Mouse (Mus musculus) midbrain, embryonic 16.5 days (tissue): ENCODE measurements around the gene Scg3. TPM values are rescaled to one million over a fixed set of nuclear protein-coding genes. Genes with fewer than 3 reads are reported as not detected.

ENCODE experiments used
- ATAC-seq: fragments of 200-750 bp; cut with Nextera tagmentation; 2 replicates; pipeline ENCODE4 v1.8.0; 2017; ENCODE audit warnings: moderate TSS enrichment
- H3K27ac ChIP-seq: fragments of 300-500 bp; sonication (generic); 2 replicates; pipeline ENCODE4 v1.5.1; 2014; ENCODE audit warnings: mild to moderate bottlenecking, low read length, mixed read lengths
- H3K27me3 ChIP-seq: fragments of 300-500 bp; sonication (generic); 2 replicates; pipeline ENCODE4 v1.6.1; 2014; ENCODE audit warnings: low read depth, low read length, mixed read lengths; ENCODE audit not compliant: control insufficient read depth, insufficient read depth
- H3K36me3 ChIP-seq: fragments of 300-500 bp; sonication (generic); 2 replicates; pipeline ENCODE4 v1.6.1; 2014; ENCODE audit warnings: mild to moderate bottlenecking, low read length, moderate library complexity, mixed read lengths; ENCODE audit not compliant: control insufficient read depth, insufficient read depth
- H3K4me1 ChIP-seq: fragments of 300-500 bp; sonication (generic); 2 replicates; pipeline ENCODE4 v1.6.1; 2014; ENCODE audit warnings: mild to moderate bottlenecking, low read length, mixed read lengths; ENCODE audit not compliant: control insufficient read depth, insufficient read depth
- H3K4me2 ChIP-seq: fragments of 300-500 bp; sonication (generic); 2 replicates; pipeline ENCODE4 v1.6.1; 2014; ENCODE audit warnings: mild to moderate bottlenecking, low read length, mixed read lengths
- H3K4me3 ChIP-seq: fragments of 300-500 bp; sonication (generic); 2 replicates; pipeline ENCODE4 v1.5.1; 2014; ENCODE audit warnings: low read depth, mild to moderate bottlenecking, low read length, moderate library complexity, mixed read lengths
- H3K9ac ChIP-seq: fragments of 300-500 bp; sonication (generic); 2 replicates; pipeline ENCODE4 v1.6.1; 2014; ENCODE audit warnings: low read depth, low read length, mixed read lengths
- H3K9me3 ChIP-seq: fragments of 300-500 bp; sonication (generic); replicated peaks from 2 replicates; pipeline ENCODE4 v1.6.1; 2014; ENCODE audit warnings: mild to moderate bottlenecking, low read length, mixed read lengths; ENCODE audit not compliant: control insufficient read depth, poor library complexity, severe bottlenecking
- WGBS: fragments of 180-500 bp; shearing (Covaris S2); extraction: QIAGEN DNeasy Blood & Tissue Kit; methylation state at CpG from one replicate; pipeline ENCODE4 v1.1.7; 2014; 5-methylcytosine and 5-hydroxymethylcytosine counted together
- polyA plus RNA-seq: library from polyadenylated mRNA; unstranded; fragments of >200 nt; fragmentation: Nextera tagmentation; extraction: Ambion mirVana; gene quantifications from 2 replicates; pipeline ENCODE4 v1.2.1, GENCODE M21; 2015

The Scg3 gene
- polyA plus RNA-seq, 1 experiment from 2014 or later: 134 TPM

DNA sequence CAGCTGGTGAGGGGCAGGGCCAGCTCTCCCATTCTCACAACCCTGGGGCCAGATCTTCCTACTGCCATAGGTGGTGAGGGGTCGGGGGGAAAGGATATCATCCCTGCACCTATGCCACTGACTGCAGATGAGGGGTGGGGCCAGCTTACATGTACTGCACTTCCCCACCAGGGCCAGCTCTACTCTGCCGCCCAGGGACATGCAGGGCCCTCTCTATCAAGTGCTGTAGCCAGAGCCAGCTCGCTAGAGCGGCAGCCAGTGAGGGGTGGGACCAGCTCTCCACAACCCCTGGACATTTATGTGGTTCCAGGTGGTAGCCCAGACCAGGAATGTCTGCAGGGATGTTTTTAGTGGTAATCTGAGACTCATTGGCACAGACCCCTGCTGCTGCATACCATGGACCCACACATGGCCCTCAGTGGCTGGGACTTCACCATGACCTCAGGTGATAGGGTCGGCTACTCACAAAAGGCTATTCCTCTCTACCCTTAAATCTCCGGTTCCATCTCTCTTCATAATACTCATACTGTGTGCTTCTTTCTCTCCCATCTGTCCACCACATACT, 64.9 kb downstream of the Scg3 start:
- no peak overlapping the region for H3K4me3 ChIP-seq
- 0 out of 2 replicates have a peak, but pooled peaks have one; percentile 14 for ATAC-seq
- WGBS: 87% methylated on average over 6 of the region's 6 CpGs

GRCm38 (mm10) chr9:75616560-75616959, 67.3 kb downstream of the Scg3 start:
- no peak overlapping the region for H3K9ac ChIP-seq
- no peaks in the 10 kb centered on the region for H3K36me3 ChIP-seq
- H3K4me1 ChIP-seq: no peaks in the 10 kb centered on the region
- no peak overlapping the region for H3K4me3 ChIP-seq
- WGBS: 71% methylated on average over 3 of the region's 3 CpGs
- H3K4me2 ChIP-seq: no peak overlapping the region
- H3K27me3 ChIP-seq: no peaks in the 10 kb centered on the region
- H3K9me3 ChIP-seq: no peaks in the 10 kb centered on the region
- no peak overlapping the region for H3K27ac ChIP-seq
- ATAC-seq: no peak

More for the DNA sequence above, 64.9 kb downstream of the Scg3 start:
- Histone ChIP-seq H3K27me3 (no peaks in the 10 kb centered on the region; the same call in 1 of the 2 replicates), H3K9me3 (no peaks in the 10 kb centered on the region), H3K9ac (no peak overlapping the region), H3K4me1 (no peaks in the 10 kb centered on the region), H3K4me2 (no peak overlapping the region), H3K36me3 (no peaks in the 10 kb centered on the region), H3K27ac (no peak overlapping the region)

DNA sequence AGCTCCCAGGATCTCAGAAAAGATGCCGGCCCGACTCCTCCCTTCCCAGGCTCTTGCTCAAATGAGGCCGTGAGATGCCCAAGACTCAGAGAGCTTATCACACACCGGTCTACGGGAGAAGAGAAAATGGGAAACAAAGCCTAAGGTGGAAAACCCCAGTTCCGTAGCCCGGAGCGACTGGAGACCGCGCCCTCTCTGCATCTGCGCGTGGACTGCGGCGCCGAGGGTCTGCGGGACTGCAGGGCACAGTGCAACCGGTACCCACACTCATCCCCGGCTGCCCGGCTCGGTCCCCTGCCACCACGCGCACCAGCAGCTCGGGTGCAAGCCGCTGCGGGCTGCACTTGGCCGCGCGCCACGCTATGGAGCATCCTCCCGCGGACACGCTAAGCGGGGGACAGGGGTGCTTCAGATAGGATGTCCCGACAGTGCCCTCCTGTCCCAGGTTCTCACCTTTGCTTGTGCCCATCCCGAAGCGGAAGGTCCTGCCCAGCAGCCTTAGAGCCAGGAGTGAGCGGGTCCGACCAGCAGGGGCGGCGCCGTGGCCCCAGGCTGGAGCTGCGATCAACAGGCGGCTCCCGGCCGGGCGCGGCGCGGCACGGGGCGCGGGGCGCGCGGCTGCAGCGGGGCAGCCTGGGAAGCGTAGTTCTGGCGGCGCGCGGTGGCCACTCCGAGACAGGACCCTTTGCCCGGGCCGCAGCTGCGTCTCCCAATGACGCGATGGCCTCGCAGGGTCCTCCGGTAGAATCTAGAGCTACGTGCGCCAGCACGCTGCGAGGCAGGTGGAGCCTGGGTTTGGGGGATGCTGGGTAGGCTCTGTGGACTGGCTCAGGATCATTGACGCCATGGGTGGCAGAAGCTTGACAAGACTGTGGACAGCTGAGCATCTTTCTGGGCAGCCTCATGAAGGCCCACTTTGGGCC, 73.0 kb downstream of the Scg3 start, which contains the start of gene Tmod2:
Gene Tmod2 (minus strand): TSS at position 755 of the 923 bp plus-strand sequence.
- Histone ChIP-seq H3K9me3 (no peaks in the 10 kb centered on the region), H3K27me3 (no peaks in the 10 kb centered on the region), H3K9ac (peak within 1 kb of the TSS; percentile 92), H3K36me3 (no peaks in the 10 kb centered on the region), H3K4me2 (peak within 1 kb of the TSS; percentile 60), H3K4me3 (peak within 1 kb of the TSS; percentile 94), H3K4me1 (peaks cover 15% of the 10 kb centered on the region), H3K27ac (peak within 1 kb of the TSS; percentile 88)
- under 1% methylated on average over 64 of the region's 74 CpGs for WGBS
- ATAC-seq: peak; percentile 93

GRCm38 (mm10) chr9:75609965-75610364, 73.9 kb downstream of the Scg3 start:
- H3K36me3 ChIP-seq: peaks cover 1% of the 10 kb centered on the region; the same call in 1 of the 2 replicates
- no peaks in the 10 kb centered on the region for H3K27me3 ChIP-seq
- peak overlapping the region; percentile 60 for H3K4me2 ChIP-seq
- H3K4me1 ChIP-seq: peaks cover 15% of the 10 kb centered on the region
- H3K9ac ChIP-seq: peak overlapping the region; percentile 92
- peak overlapping the region; percentile 94 for H3K4me3 ChIP-seq
- H3K27ac ChIP-seq: peak overlapping the region; percentile 88
- ATAC-seq: no peak
- no peaks in the 10 kb centered on the region for H3K9me3 ChIP-seq
- 3% methylated on average over 16 of the region's 16 CpGs for WGBS

DNA sequence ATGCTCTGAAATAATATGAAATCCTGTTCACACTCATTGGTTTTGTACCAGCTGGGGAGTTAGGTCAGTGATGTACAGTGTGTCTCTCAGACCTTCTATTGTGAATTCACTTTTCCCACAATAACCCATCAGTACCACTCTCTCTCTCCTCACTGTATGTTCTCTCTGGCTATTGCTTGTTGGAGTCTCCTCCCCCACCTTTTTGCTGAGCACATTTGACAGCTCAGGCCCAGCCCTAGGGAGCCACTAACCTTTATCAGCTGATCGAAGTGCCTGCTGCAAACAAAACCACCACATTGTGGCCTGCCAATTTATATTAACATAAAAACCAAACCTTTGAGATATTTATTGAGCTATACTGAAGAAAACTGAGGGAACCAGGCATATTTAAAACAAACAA, 74.4 kb downstream of the Scg3 start:
- Histone ChIP-seq H3K4me3 (peak overlapping the region; percentile 94), H3K9ac (peak overlapping the region; percentile 92), H3K4me1 (peaks cover 15% of the 10 kb centered on the region), H3K4me2 (peak overlapping the region; percentile 60), H3K36me3 (peaks cover 6% of the 10 kb centered on the region), H3K27me3 (no peaks in the 10 kb centered on the region), H3K9me3 (peaks cover 3% of the 10 kb centered on the region; the same call in 1 of the 2 replicates), H3K27ac (peak overlapping the region; percentile 88)
- peak; percentile 25; the same call in 1 of the 2 replicates for ATAC-seq
- WGBS: 14% methylated on average over 1 of the region's 1 CpGs

GRCm38 (mm10) chr9:75607496-75607895, 76.4 kb downstream of the Scg3 start:
- Histone ChIP-seq H3K4me1 (peaks cover 15% of the 10 kb centered on the region), H3K9ac (no peak overlapping the region), H3K36me3 (peaks cover 9% of the 10 kb centered on the region), H3K4me2 (no peak overlapping the region), H3K27me3 (no peaks in the 10 kb centered on the region), H3K4me3 (no peak overlapping the region), H3K9me3 (peaks cover 4% of the 10 kb centered on the region; the same call in 1 of the 2 replicates), H3K27ac (no peak overlapping the region)
- ATAC-seq: no peak
- WGBS: 95% methylated on average over 4 of the region's 4 CpGs

DNA sequence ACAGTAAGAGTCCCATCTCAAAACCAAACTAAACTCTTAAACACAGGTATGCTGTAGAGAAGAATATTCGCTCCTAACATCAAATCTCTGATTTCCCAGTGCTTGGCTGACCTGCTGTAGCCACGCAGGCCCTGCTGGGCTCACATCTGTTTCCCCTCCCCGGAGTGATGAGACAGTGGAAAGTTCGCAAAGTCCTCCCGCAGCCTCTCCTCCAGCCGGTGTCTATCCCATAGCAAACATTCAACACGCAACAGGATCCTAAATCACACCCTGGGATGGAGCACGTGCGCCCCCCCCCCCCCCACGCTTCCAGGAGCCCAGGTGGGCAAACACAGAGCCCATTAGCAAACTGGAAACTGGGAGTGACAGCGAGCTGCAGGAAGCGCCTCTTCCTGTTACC, 82.3 kb downstream of the Scg3 start:
- H3K27me3 ChIP-seq: no peaks in the 10 kb centered on the region
- H3K4me1 ChIP-seq: peaks cover 8% of the 10 kb centered on the region
- H3K9me3 ChIP-seq: peaks cover 4% of the 10 kb centered on the region; the same call in 1 of the 2 replicates
- no peak overlapping the region for H3K27ac ChIP-seq
- no peak overlapping the region for H3K9ac ChIP-seq
- ATAC-seq: no peak
- 71% methylated on average over 12 of the region's 12 CpGs for WGBS
- H3K36me3 ChIP-seq: peaks cover 12% of the 10 kb centered on the region
- no peak overlapping the region for H3K4me3 ChIP-seq
- H3K4me2 ChIP-seq: no peak overlapping the region

DNA sequence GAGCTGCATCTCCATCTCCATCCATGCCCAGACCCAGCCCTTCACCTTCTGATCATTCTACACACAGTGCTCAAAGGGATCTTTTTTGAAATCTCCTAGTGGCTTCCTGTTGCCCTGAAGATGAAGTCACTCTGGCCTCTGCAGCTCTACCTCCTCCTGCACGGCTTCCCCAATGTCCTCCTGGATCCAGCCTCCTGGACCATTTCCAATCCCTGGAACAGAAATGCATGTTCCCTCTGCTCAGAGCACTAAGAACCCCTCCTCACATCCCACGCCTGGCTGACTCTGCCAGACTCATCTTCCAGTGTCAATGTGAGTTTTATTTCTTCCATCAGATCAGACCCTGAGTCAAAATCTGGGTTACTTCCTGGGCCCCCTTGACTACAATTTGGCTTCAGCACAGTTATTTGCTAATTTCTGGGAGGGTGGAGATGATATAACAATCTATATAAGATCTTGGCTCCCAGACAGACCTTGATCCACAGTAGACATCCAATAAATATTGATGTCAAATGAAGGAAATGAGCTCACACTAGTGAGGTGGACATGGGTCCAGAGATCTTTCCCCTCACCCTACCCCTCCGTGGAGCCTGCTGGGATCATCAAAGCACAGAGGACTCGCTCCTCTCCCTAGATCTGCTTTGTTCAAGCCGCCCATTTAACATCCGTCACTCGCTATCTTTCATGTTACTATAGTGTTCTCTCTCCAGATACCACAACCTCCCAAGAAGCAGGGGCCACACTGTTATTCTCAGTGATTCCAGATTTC, 83.5 kb downstream of the Scg3 start:
- no peak for ATAC-seq
- no peak overlapping the region for H3K4me3 ChIP-seq
- H3K27ac ChIP-seq: peak overlapping the region; percentile 39
- H3K36me3 ChIP-seq: peaks cover 17% of the 10 kb centered on the region
- no peaks in the 10 kb centered on the region for H3K27me3 ChIP-seq
- peaks cover 4% of the 10 kb centered on the region; the same call in 1 of the 2 replicates for H3K9me3 ChIP-seq
- no peak overlapping the region for H3K9ac ChIP-seq
- H3K4me2 ChIP-seq: no peak overlapping the region
- whole genome bisulfite sequencing: 73% methylated on average over 7 of the region's 7 CpGs
- H3K4me1 ChIP-seq: peaks cover 8% of the 10 kb centered on the region
